Mouse (Mus musculus): ENCODE results near the gene Clic1. TPM values are rescaled to one million over a fixed set of nuclear protein-coding genes. Genes with fewer than 3 reads are reported as not detected.
"Not testable (repeated sequence)": the region's sequence is repeated elsewhere in the genome, so short reads cannot be mapped to it uniquely, and the experiment has no call there.

The Clic1 gene
- total RNA-seq, 2 experiments from 2014 or later = 12.4 to 18.6 TPM

GRCm38 (mm10) chr17:35020551-35020950, 29.2 kb upstream of the Clic1 start:
- DNase-seq = no peak

GRCm38 (mm10) chr17:35021163-35021808, 28.5 kb upstream of the Clic1 start:
- DNase-seq = peak; percentile 75

GRCm38 (mm10) chr17:35021842-35022477, 27.8 kb upstream of the Clic1 start:
- no peak for DNase-seq

GRCm38 (mm10) chr17:35022541-35023060, 27.2 kb upstream of the Clic1 start:
- no peak for DNase-seq

GRCm38 (mm10) chr17:35023221-35023620, 26.5 kb upstream of the Clic1 start:
- DNase-seq = no peak

GRCm38 (mm10) chr17:35023756-35024155, 26.0 kb upstream of the Clic1 start:
- DNase-seq = no peak

- no peak for DNase-seq
Observed at GRCm38 (mm10) chr17:35024261-35024660, 25.5 kb upstream of the Clic1 start.

GRCm38 (mm10) chr17:35024691-35025488, 24.9 kb upstream of the Clic1 start:
- DNase-seq = peak; percentile 31

- DNase-seq = no peak
Observed at GRCm38 (mm10) chr17:35026206-35026605, 23.6 kb upstream of the Clic1 start.

- peak; percentile 68 for DNase-seq
Observed at GRCm38 (mm10) chr17:35027277-35028068, 22.3 kb upstream of the Clic1 start, which contains the start of gene Sapcd1. Gene Sapcd1 (minus strand): TSS chr17:35028016.

GRCm38 (mm10) chr17:35028315-35028714, 21.5 kb upstream of the Clic1 start:
- no peak for DNase-seq

- DNase-seq = no peak
Observed at GRCm38 (mm10) chr17:35029691-35030532, 19.9 kb upstream of the Clic1 start.

GRCm38 (mm10) chr17:35031272-35031671, 18.5 kb upstream of the Clic1 start:
- no peak for DNase-seq

- no peak for DNase-seq
Observed at GRCm38 (mm10) chr17:35031880-35032279, 17.9 kb upstream of the Clic1 start.

- no peak for DNase-seq
Observed at GRCm38 (mm10) chr17:35032323-35032870, 17.4 kb upstream of the Clic1 start.

GRCm38 (mm10) chr17:35033703-35034102, 16.1 kb upstream of the Clic1 start:
- DNase-seq = not testable (repeated sequence)

GRCm38 (mm10) chr17:35034896-35035295, 14.9 kb upstream of the Clic1 start:
- DNase-seq = no peak

- no peak for DNase-seq
Observed at GRCm38 (mm10) chr17:35039121-35039873, 10.5 kb upstream of the Clic1 start.

- DNase-seq = no peak
Observed at GRCm38 (mm10) chr17:35043794-35044193, 6.0 kb upstream of the Clic1 start.
